Mouse (Mus musculus) forebrain, embryonic 16.5 days (tissue): Measurements from ENCODE around the gene Plcd4. TPM values are rescaled to one million over a fixed set of nuclear protein-coding genes. Genes with fewer than 3 reads are reported as not detected.

ENCODE experiments used
- ATAC-seq: fragments of 200-750 bp; cut with Nextera tagmentation; 2 replicates; pipeline ENCODE4 v1.8.0; 2017; ENCODE audit warnings: mild to moderate bottlenecking, moderate library complexity
- H3K27ac ChIP-seq: fragments of 300-500 bp; sonication (generic); 2 replicates; pipeline ENCODE4 v1.5.1; 2014; ENCODE audit warnings: low read length, control low read depth
- H3K27me3 ChIP-seq: fragments of 300-500 bp; sonication (generic); replicated peaks from 2 replicates; pipeline ENCODE4 v1.6.1; 2014; ENCODE audit warnings: low read length; ENCODE audit not compliant: control insufficient read depth, insufficient read depth
- H3K36me3 ChIP-seq: fragments of 300-500 bp; sonication (generic); 2 replicates; pipeline ENCODE4 v1.6.1; 2014; ENCODE audit not compliant: control insufficient read depth, insufficient read depth
- H3K4me1 ChIP-seq: fragments of 300-500 bp; sonication (generic); replicated peaks from 2 replicates; pipeline ENCODE4 v1.6.1; 2014; ENCODE audit warnings: low read length; ENCODE audit not compliant: control insufficient read depth, insufficient read depth
- H3K4me2 ChIP-seq: fragments of 300-500 bp; sonication (generic); 2 replicates; pipeline ENCODE4 v1.6.1; 2014; ENCODE audit warnings: mild to moderate bottlenecking, low read length, control low read depth
- H3K4me3 ChIP-seq: fragments of 300-500 bp; sonication (generic); replicated peaks from 2 replicates; pipeline ENCODE4 v1.5.1; 2014; ENCODE audit warnings: mild to moderate bottlenecking, low read length, control low read depth
- H3K9ac ChIP-seq: fragments of 300-500 bp; sonication (generic); replicated peaks from 2 replicates; pipeline ENCODE4 v1.6.1; 2014; ENCODE audit warnings: low read depth, low read length, control low read depth
- H3K9me3 ChIP-seq: fragments of 300-500 bp; sonication (generic); 2 replicates; pipeline ENCODE4 v1.6.1; 2016; ENCODE audit warnings: low read length; ENCODE audit not compliant: control insufficient read depth
- WGBS: fragments of 180-500 bp; shearing (Covaris S2); extraction: QIAGEN DNeasy Blood & Tissue Kit; methylation state at CpG from one replicate; pipeline ENCODE4 v1.1.7; 2014; 5-methylcytosine and 5-hydroxymethylcytosine counted together
- polyA plus RNA-seq: library from polyadenylated mRNA; unstranded; fragments of >200 nt; fragmentation: Nextera tagmentation; extraction: Ambion mirVana; gene quantifications from 2 replicates; pipeline ENCODE4 v1.2.1, GENCODE M21; 2015

The Plcd4 gene
- polyA plus RNA-seq, 1 experiment from 2014 or later: 4.0 TPM

DNA sequence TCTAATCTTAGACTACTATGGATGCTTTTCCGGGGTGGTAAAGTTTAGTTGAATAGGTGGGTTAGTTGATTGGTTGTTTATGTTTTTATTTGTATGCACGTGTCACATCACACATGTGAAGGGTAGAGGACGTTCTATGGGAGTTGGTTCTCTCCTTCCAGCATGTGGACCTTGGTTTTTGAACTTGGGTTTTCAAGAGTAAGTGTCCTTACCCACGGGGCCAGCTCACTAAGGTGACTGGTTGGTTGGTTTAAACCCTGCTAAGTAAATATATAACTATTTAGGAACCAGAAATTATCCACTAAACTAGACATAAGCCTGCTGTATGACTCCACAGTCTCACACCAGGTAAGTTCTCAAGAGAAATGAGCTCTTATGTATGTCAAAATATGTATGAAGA, 17.9 kb upstream of the Plcd4 start:
- WGBS: 88% methylated on average over 4 of the region's 4 CpGs
- Histone ChIP-seq H3K9ac (no peak overlapping the region), H3K4me1 (no peaks in the 10 kb centered on the region), H3K27ac (no peak overlapping the region), H3K36me3 (peaks cover 47% of the 10 kb centered on the region), H3K9me3 (no peaks in the 10 kb centered on the region), H3K27me3 (no peaks in the 10 kb centered on the region), H3K4me2 (no peak overlapping the region), H3K4me3 (no peak overlapping the region)
- ATAC-seq: no peak

DNA sequence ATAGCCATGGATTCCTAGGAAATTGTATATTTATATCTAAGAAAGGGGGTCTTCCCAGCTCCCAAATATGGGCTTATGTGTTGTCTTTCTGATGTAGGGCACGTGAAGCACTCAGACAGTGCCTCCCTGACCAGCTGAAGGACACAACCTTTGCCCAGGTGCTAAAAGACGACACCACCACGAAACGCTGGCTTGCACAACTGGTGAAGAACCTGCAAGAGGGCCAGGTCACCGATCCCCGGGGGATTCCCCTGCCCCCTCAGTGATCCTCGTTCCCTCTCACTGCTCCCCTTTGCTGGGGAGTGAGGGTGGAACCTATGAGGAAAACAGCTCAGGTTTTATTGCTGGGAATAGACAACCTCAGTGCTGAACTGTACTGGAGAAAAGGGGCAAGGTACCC, 14.1 kb upstream of the Plcd4 start:
- Histone ChIP-seq H3K4me2 (no peak overlapping the region), H3K4me3 (no peak overlapping the region), H3K4me1 (no peaks in the 10 kb centered on the region), H3K27me3 (no peaks in the 10 kb centered on the region), H3K27ac (no peak overlapping the region), H3K36me3 (peaks cover 60% of the 10 kb centered on the region), H3K9ac (no peak overlapping the region), H3K9me3 (no peaks in the 10 kb centered on the region)
- WGBS: 95% methylated on average over 7 of the region's 7 CpGs
- no peak for ATAC-seq

DNA sequence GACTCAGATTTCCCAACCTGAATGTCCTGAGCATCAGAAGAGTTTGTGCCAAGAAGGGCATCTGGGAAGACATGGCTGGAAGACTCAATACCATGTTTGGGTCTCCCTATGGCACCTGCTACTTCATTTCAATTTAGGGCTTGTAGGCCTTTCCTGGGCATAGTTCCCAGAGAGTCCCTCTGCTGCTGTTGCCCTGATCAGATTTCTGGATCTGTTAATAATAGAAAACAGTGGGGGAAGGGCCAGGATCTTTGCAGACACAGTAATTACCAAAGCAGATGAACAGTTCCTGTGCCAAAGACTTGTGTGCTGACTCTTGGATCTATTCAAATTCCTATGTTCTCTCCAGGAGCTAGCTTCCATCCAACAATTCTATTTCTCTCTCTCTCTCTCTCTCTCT, 4.0 kb upstream of the Plcd4 start:
- Histone ChIP-seq H3K9me3 (no peaks in the 10 kb centered on the region), H3K36me3 (no peaks in the 10 kb centered on the region), H3K9ac (no peak overlapping the region), H3K27me3 (no peaks in the 10 kb centered on the region), H3K4me1 (peaks cover 15% of the 10 kb centered on the region), H3K27ac (no peak overlapping the region), H3K4me3 (no peak overlapping the region), H3K4me2 (no peak overlapping the region)
- ATAC-seq: peak; percentile 49

DNA sequence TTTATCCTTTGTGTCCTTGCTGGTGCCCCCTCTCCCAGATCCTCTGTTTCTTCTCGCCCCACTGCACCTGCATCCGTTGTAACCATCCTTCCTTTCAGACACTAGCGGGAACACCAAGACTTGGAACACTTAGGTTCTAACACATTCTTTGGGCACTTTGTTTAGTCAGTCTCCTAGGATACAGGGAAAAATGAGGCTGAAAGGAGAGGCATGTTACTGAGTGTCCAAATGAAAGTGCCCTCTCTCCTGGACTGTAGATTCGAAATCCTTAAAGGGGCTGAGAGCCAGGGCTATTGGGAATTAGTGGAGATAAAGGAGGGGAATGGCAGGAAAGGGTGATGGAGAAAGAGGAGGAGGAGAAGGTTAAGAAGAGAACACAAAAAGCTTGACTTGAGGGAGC, 1.5 kb downstream of the Plcd4 start, which contains the start of gene Usp37:
Gene Usp37 (minus strand): TSS at position 101 of the 400 bp plus-strand sequence.
- no peak within 1 kb of the TSS; the same call in 1 of the 2 replicates for H3K4me2 ChIP-seq
- no peaks in the 10 kb centered on the region for H3K9me3 ChIP-seq
- H3K9ac ChIP-seq: no peak within 1 kb of the TSS
- H3K27me3 ChIP-seq: no peaks in the 10 kb centered on the region
- 23% methylated on average over 4 of the region's 4 CpGs for WGBS
- peaks cover 11% of the 10 kb centered on the region for H3K4me1 ChIP-seq
- no peak within 1 kb of the TSS for H3K4me3 ChIP-seq
- H3K27ac ChIP-seq: no peak within 1 kb of the TSS
- no peak for ATAC-seq
- no peaks in the 10 kb centered on the region for H3K36me3 ChIP-seq

DNA sequence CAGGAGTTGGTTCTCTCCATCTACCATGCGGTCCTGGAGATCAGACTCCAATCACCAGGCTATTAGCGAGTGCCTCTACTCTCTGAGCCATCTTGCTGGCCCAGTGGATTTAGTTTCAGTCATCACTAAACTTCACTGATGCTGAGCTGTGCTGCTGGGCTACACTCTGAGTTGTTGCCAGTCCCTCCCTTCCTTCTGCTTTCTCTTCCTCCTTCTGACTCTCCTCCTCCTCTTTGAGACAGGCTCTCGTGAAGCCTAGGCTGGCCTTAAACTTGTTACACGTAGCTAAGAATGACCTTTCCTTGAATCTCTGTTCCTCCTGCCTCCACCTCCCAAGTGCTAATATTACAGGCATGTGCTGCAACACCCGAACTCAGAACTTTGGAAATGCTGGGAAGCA, 16.4 kb downstream of the Plcd4 start:
- H3K27me3 ChIP-seq: no peaks in the 10 kb centered on the region
- no peak for ATAC-seq
- H3K4me3 ChIP-seq: no peak overlapping the region
- no peaks in the 10 kb centered on the region for H3K9me3 ChIP-seq
- H3K4me2 ChIP-seq: no peak overlapping the region
- WGBS: 92% methylated on average over 5 of the region's 5 CpGs
- H3K36me3 ChIP-seq: no peaks in the 10 kb centered on the region; the same call in 1 of the 2 replicates
- H3K9ac ChIP-seq: no peak overlapping the region
- H3K4me1 ChIP-seq: no peaks in the 10 kb centered on the region
- H3K27ac ChIP-seq: no peak overlapping the region

DNA sequence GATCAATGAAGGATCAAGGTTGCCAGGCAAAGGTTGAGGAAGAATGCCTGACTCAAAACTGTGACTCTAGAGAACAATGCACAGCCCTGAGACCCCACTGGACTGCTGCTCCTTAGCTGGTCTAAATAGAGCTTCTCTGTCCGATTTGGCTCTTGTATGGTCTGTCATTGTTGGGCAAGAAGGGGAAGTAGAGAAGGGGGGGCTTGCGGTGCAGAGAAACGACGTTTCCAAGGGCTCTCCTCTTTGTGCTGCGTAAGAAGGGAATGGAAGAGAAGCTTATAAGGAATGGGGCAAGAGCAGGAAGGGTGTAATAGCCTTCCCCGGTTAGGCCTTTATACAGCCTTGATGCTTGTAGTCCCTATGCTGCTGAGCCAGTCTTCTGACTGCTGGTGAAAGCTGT, 23.1 kb downstream of the Plcd4 start:
- no peak for ATAC-seq
- H3K4me3 ChIP-seq: no peak overlapping the region
- H3K9me3 ChIP-seq: no peaks in the 10 kb centered on the region
- peaks cover 33% of the 10 kb centered on the region for H3K36me3 ChIP-seq
- no peak overlapping the region for H3K27ac ChIP-seq
- H3K9ac ChIP-seq: no peak overlapping the region
- H3K4me2 ChIP-seq: no peak overlapping the region
- H3K4me1 ChIP-seq: no peaks in the 10 kb centered on the region
- no peaks in the 10 kb centered on the region for H3K27me3 ChIP-seq
- 80% methylated on average over 6 of the region's 6 CpGs for WGBS

DNA sequence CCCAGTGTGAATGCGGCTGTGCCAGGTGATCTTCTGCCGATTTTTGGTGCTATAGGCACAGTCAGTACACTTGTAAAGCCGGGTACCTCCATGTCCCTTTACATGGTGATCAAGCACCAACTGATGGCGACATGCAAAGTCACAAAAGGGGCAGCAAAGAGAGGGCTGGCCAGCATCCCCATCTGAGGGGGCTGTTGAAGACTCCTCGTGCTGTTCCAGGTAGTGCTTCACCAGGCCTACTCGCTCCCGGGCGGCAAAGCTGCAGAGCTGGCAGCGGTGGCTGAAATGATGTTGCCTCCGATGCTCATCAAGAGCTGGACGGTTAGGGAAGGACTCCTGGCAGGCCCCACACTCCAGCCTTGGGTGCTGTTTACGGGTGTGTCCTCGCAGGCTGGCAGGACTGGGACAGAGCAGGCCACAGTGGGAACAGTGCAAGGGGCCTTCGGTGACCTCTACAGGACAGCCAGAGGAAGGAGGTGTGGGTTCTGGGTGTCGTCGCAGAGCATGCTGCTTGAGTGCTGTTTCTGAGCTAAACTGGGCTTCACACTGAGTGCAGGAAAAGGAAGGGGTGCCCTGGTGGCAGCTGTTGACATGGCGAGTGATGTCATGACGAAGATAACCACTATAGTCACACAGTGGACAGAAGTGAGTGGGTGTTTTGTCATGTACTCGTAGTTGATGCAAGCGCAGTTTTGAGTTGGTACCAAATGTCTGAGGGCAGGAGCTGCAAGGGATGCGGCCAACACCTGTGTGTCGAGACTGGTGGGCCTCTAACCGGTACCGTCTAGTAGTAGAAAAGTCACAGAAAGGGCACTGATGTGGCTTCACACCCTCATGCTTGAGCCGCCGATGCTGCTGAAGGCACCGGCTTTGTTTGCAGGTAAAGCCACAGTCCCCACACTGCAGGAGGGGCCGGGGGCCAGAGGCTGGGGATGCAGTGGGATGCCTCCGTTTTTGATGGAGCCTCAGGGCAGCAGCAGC, 27.3 kb downstream of the Plcd4 start:
- H3K4me1 ChIP-seq: no peaks in the 10 kb centered on the region
- H3K27me3 ChIP-seq: no peaks in the 10 kb centered on the region

DNA sequence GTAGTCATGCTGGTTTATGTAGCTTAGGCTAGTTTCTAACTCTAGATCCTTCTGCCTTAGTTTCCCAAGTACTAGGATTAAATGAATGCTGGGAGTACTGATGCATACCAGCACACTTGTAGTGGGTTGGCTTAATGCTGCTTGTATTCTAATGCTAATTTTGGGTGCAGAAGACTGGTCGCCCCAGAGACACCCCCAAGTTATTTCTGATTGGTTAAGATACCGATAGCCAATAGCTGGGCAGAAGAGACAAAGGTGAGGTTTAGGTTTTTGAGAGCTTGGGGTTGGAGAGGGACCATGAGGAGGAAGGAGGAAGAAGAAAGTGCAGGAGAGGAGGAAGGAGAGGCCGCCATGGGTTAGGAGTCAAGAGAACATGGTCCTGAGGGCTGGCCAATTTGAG, 39.9 kb downstream of the Plcd4 start:
- Histone ChIP-seq H3K4me2 (no peak overlapping the region), H3K4me3 (no peak overlapping the region), H3K9ac (no peak overlapping the region), H3K9me3 (no peaks in the 10 kb centered on the region), H3K27ac (no peak overlapping the region), H3K36me3 (peaks cover 7% of the 10 kb centered on the region; the same call in 1 of the 2 replicates), H3K4me1 (peaks cover 20% of the 10 kb centered on the region), H3K27me3 (no peaks in the 10 kb centered on the region)
- no peak for ATAC-seq
- WGBS: 77% methylated on average over 3 of the region's 3 CpGs

More for the DNA sequence above, 27.3 kb downstream of the Plcd4 start:
- WGBS: 91% methylated on average over 29 of the region's 29 CpGs
- H3K4me3 ChIP-seq: no peak overlapping the region
- peaks cover 48% of the 10 kb centered on the region for H3K36me3 ChIP-seq
- no peaks in the 10 kb centered on the region for H3K9me3 ChIP-seq
- no peak overlapping the region for H3K9ac ChIP-seq
- ATAC-seq: no peak
- H3K27ac ChIP-seq: no peak overlapping the region
- no peak overlapping the region for H3K4me2 ChIP-seq

DNA sequence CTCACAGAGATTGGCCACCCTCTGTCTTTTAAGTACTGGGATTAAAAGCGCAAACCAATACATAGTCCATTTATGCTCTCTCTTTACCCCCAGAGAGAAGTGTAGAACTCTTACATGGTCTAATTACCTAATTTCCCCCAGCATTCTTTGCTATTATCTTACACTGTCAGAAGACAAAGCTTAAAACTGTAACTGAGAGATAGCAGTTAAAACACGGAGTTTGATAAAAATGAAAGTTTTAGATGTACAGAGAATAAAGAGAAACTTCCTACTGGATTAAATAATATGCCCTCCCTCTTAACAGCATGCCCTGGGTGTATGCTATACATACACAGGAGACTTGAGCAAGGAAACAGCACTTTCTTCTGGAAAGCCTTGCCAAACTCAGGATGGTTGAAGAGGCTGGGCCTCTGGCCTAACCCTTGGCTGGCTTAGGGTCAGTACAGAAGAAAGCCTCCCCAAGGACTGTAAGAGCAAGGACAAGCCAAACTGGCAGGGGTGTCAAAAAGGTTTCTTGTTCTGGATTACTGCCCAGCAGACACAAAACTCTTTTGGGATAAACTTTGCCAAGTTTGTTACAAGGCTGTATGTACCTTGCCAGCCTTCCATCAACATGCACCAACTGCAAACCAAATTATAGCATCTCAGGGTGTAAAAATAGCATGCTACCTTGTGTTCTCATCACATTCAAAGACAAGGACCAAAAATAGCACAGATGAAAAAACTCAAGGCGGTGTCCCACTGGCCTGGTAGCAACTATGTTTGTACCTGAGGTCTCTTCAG, 42.1 kb downstream of the Plcd4 start:
- Histone ChIP-seq H3K4me3 (no peak overlapping the region), H3K36me3 (peaks cover 1% of the 10 kb centered on the region; the same call in 1 of the 2 replicates), H3K9ac (no peak overlapping the region), H3K27ac (no peak overlapping the region), H3K4me1 (peaks cover 28% of the 10 kb centered on the region), H3K9me3 (no peaks in the 10 kb centered on the region), H3K4me2 (no peak overlapping the region), H3K27me3 (no peaks in the 10 kb centered on the region)
- 94% methylated on average over 3 of the region's 3 CpGs for WGBS
- no peak for ATAC-seq
